Mouse (Mus musculus) C2C12 (cell line): Measurements from ENCODE around the gene Crabp2. TPM values are rescaled to one million over a fixed set of nuclear protein-coding genes. Genes with fewer than 3 reads are reported as not detected.

Experiments used
- H3K27me3 ChIP-seq: one replicate; pipeline ENCODE4 v1.6.1; 2011; ENCODE audit not compliant: control insufficient read depth, insufficient read depth, insufficient read length
- H3K36me3 ChIP-seq: one replicate; pipeline ENCODE4 v1.6.1; 2011; ENCODE audit not compliant: control insufficient read depth, insufficient read depth
- H3K4me3 ChIP-seq: one replicate; pipeline ENCODE4 v1.5.1; 2011; ENCODE audit warnings: mild to moderate bottlenecking, control low read depth; ENCODE audit not compliant: poor library complexity, insufficient read depth, severe bottlenecking
- H3K79me2 ChIP-seq: one replicate; pipeline ENCODE4 v1.6.1; 2011; ENCODE audit not compliant: control insufficient read depth, insufficient read depth
- H3K79me3 ChIP-seq: one replicate; pipeline ENCODE4 v1.6.1; 2011; ENCODE audit warnings: low read depth, control low read depth
- H3ac ChIP-seq: one replicate; pipeline ENCODE3; 2011; ENCODE audit warnings: low read depth; ENCODE audit not compliant: control insufficient read depth, insufficient read length
- CEBPB ChIP-seq: IDR thresholded peaks from one replicate; pipeline ENCODE4 v1.6.1; 2011; ENCODE audit warnings: low read depth, mild to moderate bottlenecking, control low read depth, moderate library complexity
- CTCF ChIP-seq: IDR thresholded peaks from one replicate; pipeline ENCODE4 v1.5.1; 2011; ENCODE audit not compliant: control insufficient read depth, insufficient read depth, insufficient read length
- FOSL1 ChIP-seq: IDR thresholded peaks from one replicate; pipeline ENCODE4 v1.8.0; 2011; ENCODE audit warnings: mild to moderate bottlenecking, low read length; ENCODE audit not compliant: poor library complexity, insufficient read depth, severe bottlenecking
- MAX ChIP-seq: IDR thresholded peaks from one replicate; pipeline ENCODE4 v1.6.1; 2011; ENCODE audit warnings: mild to moderate bottlenecking, control low read depth
- MYOD1 ChIP-seq: IDR thresholded peaks from one replicate; pipeline ENCODE4 v1.6.1; 2011; ENCODE audit warnings: low read depth; ENCODE audit not compliant: control insufficient read depth, insufficient read length
- MYOG ChIP-seq: IDR thresholded peaks from one replicate; pipeline ENCODE4 v1.6.1; 2011; ENCODE audit not compliant: control insufficient read depth, insufficient read length; ENCODE audit errors: extremely low read depth
- USF1 ChIP-seq: IDR thresholded peaks from one replicate; pipeline ENCODE4 v1.6.1; 2011; ENCODE audit warnings: low read depth, mild to moderate bottlenecking, control low read depth, moderate library complexity
- polyA plus RNA-seq: library from polyadenylated mRNA; unstranded; fragments of >200 nt; fragmentation: generic; extraction: Trizol; gene quantifications from one replicate; pipeline ENCODE4 v1.2.1, GENCODE M21; 2012; ENCODE audit warnings: missing spikeins

Gene Crabp2
- polyA plus RNA-seq, 1 experiment = 14.4 TPM

- H3K4me3 ChIP-seq = no peak overlapping the region
- H3K79me2 ChIP-seq = no peaks in the 10 kb centered on the region
- no peaks in the 10 kb centered on the region for H3K36me3 ChIP-seq
- H3K79me3 ChIP-seq = no peaks in the 10 kb centered on the region
- H3ac ChIP-seq = no peak overlapping the region
- H3K27me3 ChIP-seq = peaks cover 54% of the 10 kb centered on the region
- TF ChIP-seq CEBPB = no peak
- TF ChIP-seq USF1 = no peak
- TF ChIP-seq MYOD1 = no peak
- no peak for TF ChIP-seq CTCF
- TF ChIP-seq FOSL1 = no peak
- no peak for TF ChIP-seq MAX
- TF ChIP-seq MYOG = no peak
Observed at GRCm38 (mm10) chr3:87995331-87995730, 46.9 kb downstream of the Crabp2 start.

- H3K36me3 ChIP-seq = no peaks in the 10 kb centered on the region
- TF ChIP-seq CTCF = no peak
- no peak for TF ChIP-seq MYOG
- TF ChIP-seq USF1 = no peak
- no peak for TF ChIP-seq MAX
- no peak for TF ChIP-seq FOSL1
- TF ChIP-seq CEBPB = no peak
- no peak for TF ChIP-seq MYOD1
- H3K79me3 ChIP-seq = no peaks in the 10 kb centered on the region
- no peak overlapping the region for H3ac ChIP-seq
- no peak overlapping the region for H3K4me3 ChIP-seq
- no peaks in the 10 kb centered on the region for H3K79me2 ChIP-seq
- peaks cover 65% of the 10 kb centered on the region for H3K27me3 ChIP-seq
Observed at GRCm38 (mm10) chr3:87996401-87996800, 47.9 kb downstream of the Crabp2 start.

DNA sequence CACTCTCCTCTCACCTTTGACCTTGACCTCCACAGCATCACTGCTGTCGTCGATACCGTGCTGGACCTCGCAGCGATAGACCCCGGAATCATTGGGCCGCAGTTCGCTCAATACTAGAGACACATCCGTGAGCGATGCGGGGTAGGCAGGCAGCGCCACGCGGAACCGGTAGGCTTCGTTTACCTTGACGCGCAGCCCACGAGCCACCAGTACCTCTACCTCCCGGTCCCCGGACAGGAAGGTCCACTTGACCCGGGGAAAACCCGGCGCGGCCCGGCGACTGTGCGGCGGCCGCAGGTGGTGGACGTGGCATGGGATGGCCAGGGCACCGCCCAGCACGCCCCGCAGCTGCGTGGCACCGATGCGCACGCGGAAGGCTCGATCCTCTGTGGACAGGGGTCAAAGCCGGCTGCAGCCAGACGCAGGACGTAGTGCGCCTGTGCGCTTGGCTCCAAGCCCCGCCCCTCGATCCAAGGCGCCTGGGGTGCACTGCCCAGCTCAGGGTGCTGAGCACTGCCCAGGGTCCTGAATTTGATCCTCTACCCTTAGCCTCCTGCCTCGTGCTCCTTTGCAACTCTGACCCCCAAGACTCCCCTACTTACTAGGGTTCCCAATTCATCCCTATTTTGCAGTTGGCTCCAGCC lies 48.6 kb downstream of the Crabp2 start:
- TF ChIP-seq FOSL1 (no peak), CEBPB (no peak), MAX (no peak), MYOD1 (no peak), CTCF (no peak), USF1 (no peak), MYOG (no peak)
- peaks cover 72% of the 10 kb centered on the region for H3K27me3 ChIP-seq
- H3ac ChIP-seq = no peak overlapping the region
- no peak overlapping the region for H3K4me3 ChIP-seq
- H3K79me3 ChIP-seq = no peaks in the 10 kb centered on the region
- H3K79me2 ChIP-seq = no peaks in the 10 kb centered on the region
- no peaks in the 10 kb centered on the region for H3K36me3 ChIP-seq

GRCm38 (mm10) chr3:87998747-87999146 lies 50.3 kb downstream of the Crabp2 start:
- Histone ChIP-seq H3K36me3 (no peaks in the 10 kb centered on the region), H3K79me2 (no peaks in the 10 kb centered on the region), H3K4me3 (no peak overlapping the region), H3K79me3 (no peaks in the 10 kb centered on the region), H3K27me3 (peaks cover 86% of the 10 kb centered on the region), H3ac (no peak overlapping the region)
- TF ChIP-seq MYOD1 (no peak), USF1 (no peak), FOSL1 (no peak), CEBPB (no peak), MYOG (no peak), CTCF (no peak), MAX (no peak)

- peaks cover 87% of the 10 kb centered on the region for H3K27me3 ChIP-seq
- H3ac ChIP-seq = no peak overlapping the region
- H3K79me2 ChIP-seq = no peaks in the 10 kb centered on the region
- H3K4me3 ChIP-seq = no peak overlapping the region
- H3K79me3 ChIP-seq = no peaks in the 10 kb centered on the region
- TF ChIP-seq MYOD1 (no peak), MYOG (no peak), CTCF (no peak), CEBPB (no peak), MAX (no peak), USF1 (no peak), FOSL1 (no peak)
- H3K36me3 ChIP-seq = no peaks in the 10 kb centered on the region
Observed at GRCm38 (mm10) chr3:87999243-87999895, 50.9 kb downstream of the Crabp2 start.

GRCm38 (mm10) chr3:88000181-88000580 lies 51.7 kb downstream of the Crabp2 start, which contains the start of gene Bcan:
Gene Bcan (minus strand): TSS chr3:88000230.
- H3K36me3 ChIP-seq = no peaks in the 10 kb centered on the region
- H3K27me3 ChIP-seq = peaks cover 88% of the 10 kb centered on the region
- no peak within 1 kb of the TSS for H3K4me3 ChIP-seq
- H3ac ChIP-seq = no peak within 1 kb of the TSS
- H3K79me2 ChIP-seq = no peaks in the 10 kb centered on the region
- TF ChIP-seq CEBPB (no peak), CTCF (no peak)
- H3K79me3 ChIP-seq = no peaks in the 10 kb centered on the region
